Mouse (Mus musculus) left cerebral cortex, adult 6 months (tissue): Measurements from ENCODE around the gene Ssh1. TPM values are rescaled to one million over a fixed set of nuclear protein-coding genes. Genes with fewer than 3 reads are reported as not detected.

Source experiments
- long read RNA-seq, 2 experiments: library from polyadenylated mRNA; unstranded; transcript quantifications; one replicate each; pipeline ENCODE4 v2.0.0; 2019 to 2020
- polyA plus RNA-seq: library from polyadenylated mRNA; unstranded; fragments of <200 nt; fragmentation: Nextera tagmentation; gene quantifications from 2 replicates; pipeline ENCODE4 v1.2.3, GENCODE M21; 2021

The Ssh1 gene
- 4.1 and 8.4 TPM in 2 replicates for polyA plus RNA-seq
- long read RNA-seq, experiment 1, full-length matches to known transcripts, result 1 of 16 reads
- long read RNA-seq, experiment 1, partial matches to known transcripts, result 5 of 16 reads
- long read RNA-seq, experiment 1, other reads (novel, unspliced or antisense), result 10 of 16 reads
- long read RNA-seq, experiment 2, partial matches to known transcripts, result 1 of 7 reads
- long read RNA-seq, experiment 2, other reads (novel, unspliced or antisense), result 6 of 7 reads

GRCm38 (mm10) chr5:113993487-113994465 is at the start of gene Ssh1:
Ssh1 (minus strand) TSS chr5:113993894.

DNA sequence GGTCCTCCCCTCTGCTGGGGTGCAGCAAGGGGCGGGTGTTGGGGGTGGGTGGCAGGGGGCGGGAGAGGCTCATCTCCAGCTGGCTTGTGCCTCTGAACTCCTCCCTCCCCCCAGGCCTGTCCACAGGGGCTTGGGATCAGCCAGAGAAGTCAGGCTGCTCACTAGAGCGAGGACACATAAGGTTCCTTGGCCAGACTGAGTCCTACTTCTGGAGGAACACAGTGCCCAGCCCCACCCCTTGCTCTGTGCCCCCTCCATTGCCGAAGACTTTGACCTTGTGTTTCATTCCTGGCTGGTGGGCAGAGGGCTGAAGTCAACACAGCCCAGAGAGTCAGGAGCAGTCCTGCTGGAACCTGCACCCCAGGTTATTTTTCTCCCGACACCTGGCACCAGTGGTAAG is 9.8 kb upstream of the Ssh1 start, which contains the start of gene Dao:
Dao (plus strand) TSS at position 162 of the 400 bp plus-strand sequence.

DNA sequence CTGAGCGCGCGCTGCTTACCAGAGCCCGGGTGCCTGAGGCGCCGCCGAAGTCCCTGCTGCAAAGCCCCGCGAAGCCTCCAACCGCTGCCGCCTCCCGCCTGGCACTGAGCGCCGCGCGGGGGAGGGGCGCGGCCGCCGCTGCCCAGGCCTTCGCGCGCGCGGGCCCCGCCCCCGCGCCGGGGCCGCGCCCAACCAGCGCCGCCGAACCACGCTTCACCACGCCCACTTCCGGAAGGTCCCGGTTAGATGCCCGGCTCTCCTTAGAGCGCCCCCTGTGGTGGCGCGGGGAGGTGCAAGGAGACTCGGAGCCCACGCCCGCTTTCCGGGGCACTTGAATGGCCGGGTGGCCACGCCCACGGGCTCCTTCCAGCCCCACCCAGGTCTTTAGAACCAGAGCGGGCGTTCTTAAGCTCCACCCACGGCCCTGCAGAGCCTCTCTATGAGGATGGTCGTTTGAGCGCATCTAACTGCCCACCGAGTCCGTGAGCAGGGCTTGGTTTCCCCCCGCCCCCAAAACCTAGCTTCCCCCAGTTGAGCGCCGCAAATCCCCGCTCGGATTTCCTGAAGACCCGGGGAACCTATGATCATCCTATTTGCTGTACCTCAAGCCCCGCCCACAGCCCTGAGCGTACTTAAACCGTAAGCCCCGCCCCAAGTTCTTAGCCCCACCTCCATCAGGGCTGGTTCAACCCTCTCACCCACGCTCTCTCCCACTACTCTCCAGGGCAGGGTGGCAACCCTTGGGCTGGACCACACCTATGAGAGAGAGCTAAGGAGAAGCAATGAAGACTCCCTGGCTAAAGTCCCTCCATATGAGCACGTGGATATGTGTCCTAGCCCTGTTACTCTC is 84.9 kb downstream of the Ssh1 start, which contains the start of gene Coro1c:
Coro1c (minus strand) TSS at position 167 of the 850 bp plus-strand sequence.

Other genes starting within 250 kb of the Ssh1 start
- gene Sart3, start 221.4 kb downstream of the Ssh1 start, polyA plus RNA-seq, result 7.1 and 7.3 TPM in 2 replicates
- gene Iscu, start 221.1 kb downstream of the Ssh1 start, polyA plus RNA-seq, result 333 and 381 TPM in 2 replicates
- gene Tmem119, start 193.4 kb downstream of the Ssh1 start, polyA plus RNA-seq, result 18.5 and 23.3 TPM in 2 replicates
- gene Selplg, start 161.2 kb downstream of the Ssh1 start, polyA plus RNA-seq, result 40.8 and 41.8 TPM in 2 replicates
- 24.9 and 26.3 TPM in 2 replicates for gene Coro1c, start 85.1 kb downstream of the Ssh1 start, polyA plus RNA-seq
- 0.05 TPM in 1 of 2 replicates, not detected in the other for gene Dao, start 9.8 kb upstream of the Ssh1 start, polyA plus RNA-seq
- gene Usp30, start 71.6 kb upstream of the Ssh1 start, polyA plus RNA-seq, result 6.1 and 11.8 TPM in 2 replicates
- 112 and 114 TPM in 2 replicates for gene Svop, start 97.7 kb upstream of the Ssh1 start, polyA plus RNA-seq
- 9.3 and 12.9 TPM in 2 replicates for gene Alkbh2, start 134.3 kb upstream of the Ssh1 start, polyA plus RNA-seq
- gene Ung, start 136.5 kb upstream of the Ssh1 start, polyA plus RNA-seq, result 2.3 and 2.6 TPM in 2 replicates
- 1.3 and 1.6 TPM in 2 replicates for gene Acacb, start 152.6 kb upstream of the Ssh1 start, polyA plus RNA-seq